Mouse (Mus musculus) intestine, embryonic 16.5 days (tissue): ENCODE data around the gene Ing3. TPM values are rescaled to one million over a fixed set of nuclear protein-coding genes. Genes with fewer than 3 reads are reported as not detected.

ENCODE experiments used
- ATAC-seq: fragments of 200-750 bp; cut with Nextera tagmentation; 2 replicates; pipeline ENCODE4 v1.8.0; 2017; ENCODE audit warnings: moderate TSS enrichment, moderate library complexity
- H3K27ac ChIP-seq: fragments of 300-500 bp; sonication (generic); 2 replicates; pipeline ENCODE4 v1.5.1; 2014; ENCODE audit warnings: mild to moderate bottlenecking, low read length
- H3K27me3 ChIP-seq: fragments of 300-500 bp; sonication (generic); replicated peaks from 2 replicates; pipeline ENCODE4 v1.6.1; 2014; ENCODE audit warnings: low read length, control low read depth, mixed read lengths; ENCODE audit not compliant: control insufficient read depth, insufficient read depth
- H3K36me3 ChIP-seq: fragments of 300-500 bp; sonication (generic); 2 replicates; pipeline ENCODE4 v1.6.1; 2014; ENCODE audit warnings: low read length, control low read depth; ENCODE audit not compliant: control insufficient read depth, insufficient read depth
- H3K4me1 ChIP-seq: fragments of 300-500 bp; sonication (generic); 2 replicates; pipeline ENCODE4 v1.6.1; 2014; ENCODE audit warnings: low read length, control low read depth, mixed read lengths; ENCODE audit not compliant: control insufficient read depth, insufficient read depth
- H3K4me2 ChIP-seq: fragments of 300-500 bp; sonication (generic); 2 replicates; pipeline ENCODE4 v1.6.1; 2014; ENCODE audit warnings: low read depth, low read length, control low read depth
- H3K4me3 ChIP-seq: fragments of 300-500 bp; sonication (generic); 2 replicates; pipeline ENCODE4 v1.5.1; 2014; ENCODE audit warnings: mild to moderate bottlenecking, low read length
- H3K9ac ChIP-seq: fragments of 300-500 bp; sonication (generic); 2 replicates; pipeline ENCODE4 v1.6.1; 2014; ENCODE audit warnings: low read depth, low read length
- H3K9me3 ChIP-seq: fragments of 300-500 bp; sonication (generic); 2 replicates; pipeline ENCODE4 v1.6.1; 2016; ENCODE audit warnings: low read length, control low read depth; ENCODE audit not compliant: control insufficient read depth
- WGBS: fragments of 180-500 bp; shearing (Covaris S2); extraction: QIAGEN DNeasy Blood & Tissue Kit; methylation state at CpG from one replicate; pipeline ENCODE4 v1.1.7; 2014; 5-methylcytosine and 5-hydroxymethylcytosine counted together
- polyA plus RNA-seq: library from polyadenylated mRNA; unstranded; fragments of >200 nt; fragmentation: Nextera tagmentation; extraction: Ambion mirVana; gene quantifications from 2 replicates; pipeline ENCODE4 v1.2.1, GENCODE M21; 2015

Ing3 gene
- polyA plus RNA-seq, 1 experiment from 2014 or later, result 41.4 TPM

DNA sequence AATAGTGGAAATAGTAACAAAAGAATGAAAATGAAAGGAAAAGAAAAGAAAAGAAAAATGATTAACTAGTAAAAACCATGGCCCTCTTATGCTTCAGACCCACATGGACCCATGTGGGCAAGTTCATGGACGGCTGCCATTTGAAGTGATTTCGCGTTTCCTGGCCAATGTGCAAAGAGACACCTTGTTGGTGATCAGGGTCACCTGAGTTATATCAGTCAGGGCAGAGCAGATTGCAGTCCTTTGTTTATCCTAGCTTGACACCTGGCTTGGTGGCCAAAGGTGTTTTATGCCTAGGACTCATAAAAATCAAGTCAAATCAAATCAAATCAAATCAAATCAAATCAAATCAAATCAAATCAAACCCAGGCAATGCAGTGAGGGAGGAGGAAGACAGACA, 64.0 kb downstream of the Ing3 start:
- no peak overlapping the region for H3K9ac ChIP-seq
- ATAC-seq, result no peak

GRCm38 (mm10) chr6:22014291-22014911, 65.0 kb downstream of the Ing3 start:
- Histone ChIP-seq H3K9ac (no peak overlapping the region), H3K36me3 (no peaks in the 10 kb centered on the region), H3K4me3 (no peak overlapping the region), H3K27me3 (no peaks in the 10 kb centered on the region), H3K4me2 (no peak overlapping the region), H3K4me1 (0 out of 2 replicates have a peak, but pooled peaks cover 2% of the 10 kb centered on the region), H3K9me3 (no peaks in the 10 kb centered on the region), H3K27ac (no peak overlapping the region)
- peak; percentile 11; the same call in 1 of the 2 replicates for ATAC-seq
- 95% methylated on average over 6 of the region's 6 CpGs for whole genome bisulfite sequencing

More for the DNA sequence above, 64.0 kb downstream of the Ing3 start:
- Histone ChIP-seq H3K9me3 (no peaks in the 10 kb centered on the region), H3K4me3 (no peak overlapping the region), H3K4me1 (no peaks in the 10 kb centered on the region), H3K36me3 (no peaks in the 10 kb centered on the region), H3K27me3 (no peaks in the 10 kb centered on the region), H3K27ac (no peak overlapping the region), H3K4me2 (no peak overlapping the region)
- 94% methylated on average over 3 of the region's 3 CpGs for WGBS

GRCm38 (mm10) chr6:22017631-22018030, 68.3 kb downstream of the Ing3 start:
- Histone ChIP-seq H3K27me3 (no peaks in the 10 kb centered on the region), H3K4me1 (0 out of 2 replicates have a peak, but pooled peaks cover 2% of the 10 kb centered on the region), H3K36me3 (no peaks in the 10 kb centered on the region), H3K27ac (no peak overlapping the region), H3K4me2 (no peak overlapping the region), H3K9me3 (no peaks in the 10 kb centered on the region), H3K9ac (no peak overlapping the region), H3K4me3 (no peak overlapping the region)
- WGBS, result 73% methylated on average over 7 of the region's 7 CpGs
- ATAC-seq, result no peak

- Histone ChIP-seq H3K27me3 (no peaks in the 10 kb centered on the region), H3K27ac (no peak overlapping the region), H3K36me3 (no peaks in the 10 kb centered on the region), H3K9me3 (no peaks in the 10 kb centered on the region), H3K4me3 (no peak overlapping the region), H3K9ac (no peak overlapping the region), H3K4me2 (no peak overlapping the region), H3K4me1 (0 out of 2 replicates have a peak, but pooled peaks cover 2% of the 10 kb centered on the region)
- 60% methylated on average over 8 of the region's 8 CpGs for WGBS
- ATAC-seq, result no peak
Measured at GRCm38 (mm10) chr6:22018768-22019445, 69.5 kb downstream of the Ing3 start.

GRCm38 (mm10) chr6:22019637-22020036, 70.3 kb downstream of the Ing3 start:
- WGBS, result 54% methylated on average over 10 of the region's 10 CpGs
- no peaks in the 10 kb centered on the region for H3K9me3 ChIP-seq
- no peaks in the 10 kb centered on the region for H3K36me3 ChIP-seq
- H3K4me3 ChIP-seq, result no peak overlapping the region
- H3K4me2 ChIP-seq, result no peak overlapping the region
- H3K27ac ChIP-seq, result no peak overlapping the region
- no peak overlapping the region for H3K9ac ChIP-seq
- H3K27me3 ChIP-seq, result no peaks in the 10 kb centered on the region
- H3K4me1 ChIP-seq, result 0 out of 2 replicates have a peak, but pooled peaks cover 2% of the 10 kb centered on the region
- no peak for ATAC-seq

DNA sequence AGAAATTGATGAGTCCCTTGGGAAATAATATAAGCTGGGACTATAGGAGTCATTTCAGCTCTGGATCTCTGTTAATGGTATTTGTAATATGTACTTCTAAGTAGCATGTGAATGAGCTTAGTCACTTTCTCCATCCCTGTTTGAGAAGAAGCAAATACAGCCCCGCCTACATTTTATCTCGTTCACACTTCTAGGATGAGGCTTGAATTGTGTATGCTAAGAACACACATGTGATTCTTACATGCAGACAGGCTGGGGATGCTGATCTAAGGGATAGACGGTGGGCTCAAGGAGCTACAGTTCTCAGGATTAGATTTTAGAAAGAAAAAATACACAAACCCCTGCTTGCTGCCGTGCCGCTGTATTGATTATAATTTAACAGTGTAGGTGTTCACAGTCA, 71.3 kb downstream of the Ing3 start:
- Histone ChIP-seq H3K27ac (no peak overlapping the region), H3K4me3 (no peak overlapping the region), H3K4me2 (no peak overlapping the region), H3K9me3 (no peaks in the 10 kb centered on the region), H3K36me3 (no peaks in the 10 kb centered on the region), H3K9ac (no peak overlapping the region), H3K4me1 (peaks cover 8% of the 10 kb centered on the region), H3K27me3 (no peaks in the 10 kb centered on the region)
- WGBS, result 73% methylated on average over 5 of the region's 5 CpGs
- ATAC-seq, result no peak

DNA sequence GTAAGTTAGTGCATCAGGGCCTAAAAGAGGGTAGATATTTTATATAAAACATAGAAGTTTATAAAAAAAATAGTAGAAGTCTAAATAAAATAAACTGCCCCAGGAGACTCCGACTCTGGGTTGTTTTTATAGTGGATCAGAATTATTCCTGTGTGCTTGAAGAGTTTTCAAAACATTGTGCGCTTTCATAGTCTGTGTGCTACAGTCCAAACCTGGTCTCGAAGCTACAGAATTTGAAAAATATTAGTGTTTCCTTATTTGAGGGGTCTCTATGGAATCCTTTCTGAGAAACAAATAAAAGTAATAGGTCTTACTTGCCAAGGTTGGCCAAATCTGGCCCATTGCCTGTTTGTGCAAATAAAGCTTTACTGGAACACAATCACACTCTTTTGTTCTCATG, 71.9 kb downstream of the Ing3 start:
- Histone ChIP-seq H3K9ac (no peak overlapping the region), H3K9me3 (no peaks in the 10 kb centered on the region), H3K36me3 (no peaks in the 10 kb centered on the region), H3K4me2 (no peak overlapping the region), H3K4me3 (no peak overlapping the region), H3K4me1 (peaks cover 9% of the 10 kb centered on the region), H3K27ac (no peak overlapping the region), H3K27me3 (no peaks in the 10 kb centered on the region)
- whole genome bisulfite sequencing, result 82% methylated on average over 3 of the region's 3 CpGs
- no peak for ATAC-seq

- no peak for ATAC-seq
- 92% methylated on average over 2 of the region's 2 CpGs for WGBS
- H3K9me3 ChIP-seq, result no peaks in the 10 kb centered on the region
Measured at GRCm38 (mm10) chr6:22024168-22024567, 74.8 kb downstream of the Ing3 start.

More at GRCm38 (mm10) chr6:22024168-22024567, 74.8 kb downstream of the Ing3 start:
- no peaks in the 10 kb centered on the region for H3K36me3 ChIP-seq
- no peak overlapping the region for H3K9ac ChIP-seq
- peaks cover 6% of the 10 kb centered on the region for H3K4me1 ChIP-seq
- no peak overlapping the region for H3K4me2 ChIP-seq
- no peaks in the 10 kb centered on the region for H3K27me3 ChIP-seq
- no peak overlapping the region for H3K27ac ChIP-seq
- H3K4me3 ChIP-seq, result no peak overlapping the region
